Mouse (Mus musculus) layer of hippocampus, postnatal 14 days (tissue): Measurements from ENCODE around the gene Echdc1. TPM values are rescaled to one million over a fixed set of nuclear protein-coding genes. Genes with fewer than 3 reads are reported as not detected.
"Not testable (repeated sequence)": the region's sequence is repeated elsewhere in the genome, so short reads cannot be mapped to it uniquely, and the experiment has no call there.

Experiments used
- DNase-seq, 2 experiments: peaks; one replicate each; pipeline ENCODE4 v3.0.0; 2021 to 2022; ENCODE audit warnings: low spot score in 2 of 2, mixed read lengths in 1 of 2
- long read RNA-seq, 2 experiments: library from polyadenylated mRNA; stranded (forward); transcript quantifications; one replicate each; pipeline ENCODE4 v2.0.0; 2021
- total RNA-seq, 2 experiments: library from RNA; stranded (reverse); gene quantifications; 2 replicates each; pipeline ENCODE4 v1.2.3; 2021

The Echdc1 gene
- total RNA-seq = 10 to 100 TPM; 31.9 to 32.2 TPM
- long read RNA-seq, experiment 1, transcript Echdc1-201 (6 exons, 3,856 nt) = minor isoform, 16 of 41 reads
- long read RNA-seq, experiment 1, transcript Echdc1-202 (6 exons, 1,845 nt) = major isoform, 21 of 41 reads
- long read RNA-seq, experiment 1, partial matches to known transcripts = 0 of 41 reads
- long read RNA-seq, experiment 1, other reads (novel, unspliced or antisense) = 3 of 41 reads
- long read RNA-seq, experiment 2, transcript Echdc1-201 (6 exons, 3,856 nt) = major isoform, 29 of 47 reads
- long read RNA-seq, experiment 2, transcript Echdc1-202 (6 exons, 1,845 nt) = minor isoform, 11 of 47 reads
- long read RNA-seq, experiment 2, partial matches to known transcripts = 0 of 47 reads
- long read RNA-seq, experiment 2, other reads (novel, unspliced or antisense) = 4 of 47 reads

DNA sequence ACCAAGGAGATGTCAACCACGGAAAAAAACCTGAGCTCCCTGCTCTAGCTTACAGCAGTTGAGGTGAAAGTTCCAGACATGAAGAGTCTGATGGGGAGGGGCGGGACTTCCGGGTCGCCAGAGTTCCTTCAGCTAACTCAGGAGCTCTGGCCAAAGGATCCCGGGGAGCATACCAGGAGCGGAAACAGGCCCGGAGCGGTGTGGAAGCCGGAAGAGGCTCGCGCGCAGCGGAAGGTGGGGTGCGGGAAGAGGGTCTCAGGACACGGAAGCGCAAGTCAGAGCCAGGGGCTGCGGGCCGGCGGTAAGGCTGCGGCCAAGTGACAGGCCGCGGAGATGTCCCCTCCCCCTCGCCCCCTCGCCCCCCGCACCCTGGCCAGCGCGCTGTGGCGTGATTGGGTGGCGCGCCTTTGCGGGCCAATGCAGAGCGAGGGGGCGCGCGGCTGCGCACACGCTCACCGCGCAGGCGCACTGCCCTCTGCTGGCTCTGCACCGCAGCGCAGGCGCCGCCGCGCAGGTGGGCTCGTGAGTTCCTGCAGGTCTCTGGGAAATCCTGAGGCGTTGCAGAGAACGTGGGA lies at the start of gene Echdc1:
Gene Echdc1, plus strand, starts transcription at position 103 of the 575 bp plus-strand sequence.
- peak; percentile 75 to 86 for DNase-seq

DNA sequence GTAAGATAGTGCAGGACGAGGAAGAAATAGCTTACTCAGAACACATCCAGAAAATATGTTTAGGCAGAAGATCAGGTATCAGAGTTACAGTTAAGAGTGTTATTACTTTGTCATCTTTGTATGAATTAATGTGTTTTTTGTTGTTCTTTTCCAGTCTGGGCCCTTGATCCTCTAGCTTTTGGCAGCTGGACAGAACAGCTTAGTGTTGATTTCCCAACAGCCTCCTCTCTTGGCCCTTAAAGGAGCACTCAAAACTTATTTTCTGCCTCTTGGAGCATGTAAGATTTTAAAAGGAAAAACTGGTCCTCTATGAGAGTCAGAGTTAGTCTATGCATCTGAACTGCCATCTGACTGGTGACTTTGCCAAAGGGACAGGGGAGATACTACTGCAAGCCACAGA lies 31.2 kb upstream of the Echdc1 start:
- no peak for DNase-seq

DNA sequence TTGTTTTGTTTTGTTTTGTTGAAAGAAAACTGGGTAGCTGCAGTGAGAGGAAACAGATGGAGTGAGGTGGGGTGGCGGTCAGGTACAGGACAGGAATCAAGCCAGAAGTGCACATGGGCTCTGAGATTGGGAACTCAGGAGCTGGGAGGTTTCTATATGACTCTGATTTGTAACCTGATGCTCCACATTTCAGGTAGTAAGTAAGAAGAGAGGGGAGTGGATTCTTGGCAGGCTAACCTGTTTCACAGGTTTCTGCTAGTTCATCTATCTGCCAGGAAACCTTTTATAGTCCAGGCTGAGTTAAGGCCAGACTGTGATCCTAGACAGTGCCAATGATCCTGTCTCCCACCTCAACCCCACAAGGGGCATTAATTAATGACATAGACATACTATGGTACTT lies 27.2 kb upstream of the Echdc1 start:
- DNase-seq = no peak

DNA sequence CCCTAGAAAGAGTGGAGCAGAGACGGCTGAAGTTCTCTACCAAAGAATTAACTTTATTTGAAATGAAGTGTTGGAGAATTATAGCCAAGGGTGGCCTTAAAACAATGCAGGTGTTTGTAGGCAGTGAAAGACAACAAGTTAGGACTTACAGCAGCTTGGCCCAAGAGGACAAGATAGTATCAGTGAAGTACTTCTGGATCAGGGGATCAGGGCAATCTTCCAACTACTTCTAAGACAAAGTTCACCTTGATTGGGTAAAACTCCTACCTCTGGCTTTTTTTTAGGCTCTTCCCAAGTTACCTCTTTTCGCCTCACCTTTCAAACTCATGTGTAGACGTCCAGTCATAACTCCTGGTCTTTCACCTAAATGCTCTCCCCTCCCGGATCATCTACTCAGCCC lies 10.7 kb upstream of the Echdc1 start:
- DNase-seq = no peak

DNA sequence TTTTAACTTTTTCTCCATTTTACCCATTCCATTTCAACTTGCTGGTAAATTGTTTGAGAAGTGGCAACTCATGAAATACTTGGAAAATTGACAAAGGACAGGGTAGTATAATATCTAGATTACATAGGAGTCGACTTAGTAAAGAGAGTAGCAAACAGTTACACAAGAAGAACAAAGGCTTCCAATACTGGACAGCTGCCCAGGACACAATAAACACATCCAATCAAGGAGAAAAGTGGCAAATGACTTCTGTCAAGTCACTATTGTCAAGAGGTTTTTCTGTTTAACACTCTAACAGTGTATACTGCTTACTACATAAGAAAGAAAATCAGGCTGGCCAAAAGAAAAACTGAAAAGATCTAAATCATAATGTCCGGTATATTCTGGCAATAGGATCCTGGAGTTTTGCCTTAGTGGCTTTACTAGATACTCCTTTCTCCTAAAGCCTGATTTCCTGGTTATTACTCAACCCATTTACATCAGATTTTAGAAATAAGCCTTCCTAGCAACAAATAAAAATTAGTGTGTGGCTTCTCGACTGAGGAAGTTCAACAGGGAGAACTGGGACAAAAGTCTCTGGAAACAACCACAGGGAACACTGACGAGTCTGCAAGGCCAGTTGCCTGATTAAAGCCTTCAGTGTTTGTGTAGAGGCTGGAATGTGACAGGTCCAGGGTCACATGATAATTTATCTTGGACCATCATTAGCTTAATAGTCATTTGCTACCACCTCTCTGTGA lies 1.3 kb upstream of the Echdc1 start:
- no peak for DNase-seq

DNA sequence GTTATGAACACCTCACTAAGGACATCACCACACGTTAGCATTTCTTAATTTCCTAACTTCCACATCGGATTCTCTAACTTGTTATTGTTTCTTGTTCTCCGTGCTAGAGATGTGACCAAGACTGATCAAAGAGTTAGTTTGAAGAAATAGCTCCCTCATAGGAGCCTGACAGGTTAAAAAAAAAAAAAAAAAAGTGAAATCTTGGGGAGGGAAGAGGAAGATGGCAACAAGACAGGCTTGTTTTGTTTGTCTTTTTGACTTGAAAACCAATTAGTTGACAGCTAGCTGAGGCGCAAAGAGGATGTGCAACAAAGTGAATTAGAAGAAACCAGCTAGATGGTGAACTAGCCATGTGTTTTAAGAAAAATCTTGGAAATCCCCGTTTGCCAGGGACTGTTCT lies 939 bp downstream of the Echdc1 start:
- no peak for DNase-seq

DNA sequence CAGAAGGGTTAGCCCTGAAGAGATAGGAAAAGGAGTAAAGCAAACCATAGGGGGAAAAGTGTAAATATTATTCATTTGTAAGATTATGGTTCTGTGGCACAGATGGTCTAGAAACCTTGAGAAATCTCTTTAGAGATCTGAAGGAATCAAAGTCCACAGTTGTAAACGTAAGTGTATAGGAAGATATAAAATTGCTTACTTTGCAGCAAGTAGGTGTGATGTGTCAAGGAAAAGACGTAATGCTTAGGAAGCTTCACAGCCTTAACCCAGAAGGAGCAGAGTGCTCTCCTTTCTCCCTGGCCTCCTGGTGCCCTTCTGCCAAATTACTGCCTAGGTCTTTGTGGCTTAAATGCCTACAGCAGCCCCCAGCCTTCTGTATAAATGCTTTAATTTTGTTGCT lies 11.9 kb downstream of the Echdc1 start:
- DNase-seq = no peak

DNA sequence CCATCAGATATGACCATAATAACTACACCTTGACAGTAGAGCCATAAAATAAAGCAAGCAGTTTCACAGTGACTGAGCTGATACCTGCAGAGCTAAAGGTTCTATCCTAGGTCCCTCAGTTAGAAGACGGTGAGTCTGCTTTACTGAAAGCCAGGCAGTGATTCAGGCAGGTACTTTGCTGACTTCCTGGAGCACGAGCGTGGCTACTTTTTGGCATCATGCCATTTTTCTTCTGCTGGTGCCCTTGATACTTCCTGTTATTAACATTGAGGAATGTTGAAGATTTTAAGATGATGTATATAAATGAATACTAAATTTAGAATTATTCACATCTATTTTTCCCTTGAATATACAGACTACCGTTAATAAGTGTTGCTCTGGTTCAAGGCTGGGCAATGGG lies 20.9 kb downstream of the Echdc1 start:
- DNase-seq = no peak

DNA sequence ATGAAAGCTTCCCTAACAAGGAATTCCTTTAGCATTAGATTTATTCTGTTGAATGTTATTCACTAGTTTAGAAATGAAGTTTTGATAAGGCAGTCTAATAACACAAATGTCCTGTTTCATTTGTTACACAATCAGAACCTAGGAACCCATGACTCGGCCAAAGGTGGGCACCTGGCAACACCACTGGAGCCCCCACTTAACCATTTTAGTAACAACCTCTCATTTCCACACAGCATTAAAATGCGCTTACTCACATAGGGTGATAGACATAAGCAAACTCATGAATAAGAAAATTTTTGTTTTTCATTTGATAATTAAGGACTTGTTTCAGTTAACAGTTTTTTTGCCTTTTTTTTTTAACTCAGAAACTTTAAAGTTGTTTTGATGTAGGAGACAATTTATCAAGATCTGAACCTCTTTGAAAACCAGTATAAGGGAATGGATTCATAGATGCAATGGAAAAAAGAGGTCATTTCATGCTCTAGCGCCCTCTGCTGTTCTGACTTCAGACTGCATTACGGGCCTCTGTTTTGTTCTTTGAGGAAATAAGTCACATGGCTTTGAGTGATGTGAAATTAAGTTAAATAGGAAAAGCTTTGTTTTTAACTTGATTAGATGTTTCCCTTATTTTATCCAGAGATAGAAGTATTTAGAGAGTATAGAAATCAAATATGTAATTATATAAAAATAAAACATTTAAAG lies 25.5 kb downstream of the Echdc1 start:
- peak; percentile 54 to 66 for DNase-seq

DNA sequence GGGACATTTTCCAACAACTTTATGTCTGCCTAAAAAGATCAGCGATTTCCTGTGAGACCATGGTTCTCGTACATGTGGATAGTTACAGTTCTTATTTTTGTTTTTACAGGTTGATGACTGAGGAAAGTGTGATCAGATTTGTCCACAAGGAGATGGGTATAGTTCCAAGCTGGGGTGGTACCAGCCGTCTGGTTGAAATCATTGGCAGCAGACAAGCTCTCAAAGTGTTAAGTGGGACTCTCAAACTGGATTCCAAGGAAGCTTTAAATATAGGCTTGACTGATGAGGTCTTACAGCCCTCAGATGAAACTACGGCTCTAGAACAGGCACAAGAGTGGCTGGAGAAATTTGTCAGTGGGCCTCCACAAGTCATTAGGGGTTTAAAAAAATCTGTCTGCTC lies 31.3 kb downstream of the Echdc1 start:
- DNase-seq = no peak

DNA sequence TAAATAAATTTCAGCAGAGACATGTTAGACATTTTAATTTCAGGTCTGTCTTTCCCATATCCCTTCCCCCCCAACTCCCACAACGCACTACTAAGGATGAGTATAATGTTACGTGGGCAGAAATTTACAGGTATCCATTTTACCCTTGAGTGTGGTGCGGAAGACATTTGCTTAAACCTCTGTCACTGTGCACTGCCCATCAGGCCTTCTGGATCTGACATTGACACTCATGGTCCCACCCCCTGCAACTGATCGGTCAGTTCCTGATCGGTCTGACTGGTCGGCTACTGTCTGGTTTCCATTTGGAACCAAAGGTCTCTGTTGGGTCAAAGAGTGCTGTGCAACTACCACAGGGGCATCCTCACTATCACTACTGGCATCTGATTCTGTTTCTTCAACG lies 33.7 kb downstream of the Echdc1 start:
- no peak for DNase-seq

DNA sequence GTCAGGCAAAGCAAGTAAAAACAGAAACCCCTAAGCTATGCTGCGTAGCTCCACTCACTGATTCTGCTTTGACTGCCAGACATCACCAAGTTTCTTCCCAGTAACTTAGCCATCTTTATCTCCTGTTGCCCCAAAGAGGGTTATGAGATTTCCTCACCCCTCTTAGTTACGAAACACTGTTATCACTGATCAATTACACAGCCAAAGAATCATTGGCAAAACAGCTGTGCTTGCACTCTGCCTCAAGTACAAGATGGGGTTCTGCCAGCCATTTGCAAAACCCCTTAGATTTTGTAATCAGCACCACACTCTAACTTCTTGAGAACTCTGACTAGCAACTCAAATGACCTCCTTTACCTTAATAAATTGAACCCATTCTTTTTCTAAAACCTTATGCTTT lies 38.5 kb downstream of the Echdc1 start:
- DNase-seq = no peak

DNA sequence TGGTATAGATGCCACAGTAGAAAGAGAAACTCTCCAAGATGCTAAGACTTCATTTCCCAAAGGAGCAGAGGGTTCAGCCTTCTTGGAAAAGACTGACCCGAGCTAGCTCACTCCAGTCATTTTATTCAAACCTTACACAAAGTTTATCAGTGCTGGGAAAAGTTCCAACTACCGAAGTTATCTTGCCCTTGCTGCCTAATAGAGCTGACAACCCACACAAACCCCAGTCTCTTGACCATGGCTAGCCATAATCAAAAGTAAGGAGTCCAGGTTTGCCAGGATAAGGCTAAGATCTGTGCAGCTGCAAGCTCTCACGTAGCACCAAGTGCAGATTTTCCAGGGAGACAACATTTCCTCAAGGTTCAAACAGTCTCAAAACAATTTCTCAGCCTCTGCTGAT lies 39.6 kb downstream of the Echdc1 start:
- DNase-seq = no peak

DNA sequence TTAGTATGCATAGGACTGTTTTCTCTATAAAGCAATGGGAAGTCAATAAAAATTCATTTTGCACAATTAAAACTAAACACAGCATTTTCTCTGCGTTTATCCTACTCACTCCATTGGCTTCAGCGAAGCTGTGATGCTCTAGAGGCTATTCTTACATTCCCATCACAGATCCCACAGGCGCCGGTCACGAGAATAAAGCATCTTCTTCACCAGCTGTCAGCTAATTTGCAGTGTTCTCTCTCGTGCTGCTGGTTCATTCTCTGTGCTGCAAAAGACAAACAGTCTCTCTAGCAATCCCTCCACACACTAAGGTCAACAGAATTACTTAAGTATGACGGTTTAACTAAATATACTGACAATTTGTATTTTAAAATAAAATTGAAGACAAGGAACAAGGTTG lies 41.2 kb downstream of the Echdc1 start:
- DNase-seq = peak in 1 of 2 experiments; percentile 66

DNA sequence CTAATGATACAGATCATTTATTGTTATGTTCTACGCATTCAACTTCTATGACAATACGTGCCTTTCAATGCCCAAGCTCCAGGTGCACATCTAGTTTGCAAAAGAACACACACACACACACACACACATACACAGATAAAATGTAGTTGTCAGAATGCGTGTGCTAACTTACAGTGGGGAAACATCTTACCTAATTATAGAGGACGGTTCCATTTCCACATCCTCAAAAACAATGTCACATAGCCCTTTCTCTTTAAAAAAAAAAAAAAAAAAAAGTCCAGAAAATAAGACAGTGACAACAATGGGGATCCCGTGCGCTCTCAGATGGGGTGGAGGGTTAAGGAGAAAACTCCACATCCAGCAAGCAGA lies 48.1 kb downstream of the Echdc1 start:
- DNase-seq = no peak

DNA sequence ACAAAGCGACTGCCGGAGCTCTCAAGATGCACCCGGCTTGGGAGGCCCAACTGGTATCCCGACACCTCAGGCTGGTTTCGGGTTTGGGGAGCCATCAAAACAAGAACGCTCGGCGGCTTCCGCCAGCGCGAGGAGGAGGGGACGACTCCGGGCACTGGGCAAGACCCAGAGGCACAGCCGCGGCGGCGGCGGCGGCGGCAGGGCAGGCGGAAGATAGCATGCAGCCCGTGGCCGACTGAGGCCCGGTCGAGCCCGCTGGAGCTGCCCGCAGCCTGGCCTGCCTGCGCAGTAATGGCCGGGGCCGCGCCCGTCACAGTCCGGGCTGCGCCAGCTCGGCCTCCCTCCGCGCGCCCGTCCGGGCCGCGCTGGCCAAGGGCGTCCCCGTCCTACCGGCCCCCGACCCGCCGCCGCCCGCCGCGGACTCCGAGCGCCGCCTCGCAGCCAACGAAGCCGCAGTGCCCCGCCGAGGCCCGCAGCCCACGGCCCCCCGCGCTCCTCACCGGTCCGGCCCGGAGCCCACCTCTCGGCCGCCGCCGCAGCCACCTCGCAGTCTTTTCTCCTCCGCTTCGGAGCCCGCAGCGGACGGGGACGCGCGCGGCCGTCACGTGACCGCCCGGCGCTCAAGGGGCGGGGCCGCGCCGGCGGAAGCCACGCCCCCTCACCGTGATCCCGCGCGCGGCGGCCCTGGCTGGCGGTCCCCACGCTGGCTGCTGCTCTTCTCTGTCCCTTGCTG lies 48.7 kb downstream of the Echdc1 start:
- peak; percentile 87 to 88 for DNase-seq

DNA sequence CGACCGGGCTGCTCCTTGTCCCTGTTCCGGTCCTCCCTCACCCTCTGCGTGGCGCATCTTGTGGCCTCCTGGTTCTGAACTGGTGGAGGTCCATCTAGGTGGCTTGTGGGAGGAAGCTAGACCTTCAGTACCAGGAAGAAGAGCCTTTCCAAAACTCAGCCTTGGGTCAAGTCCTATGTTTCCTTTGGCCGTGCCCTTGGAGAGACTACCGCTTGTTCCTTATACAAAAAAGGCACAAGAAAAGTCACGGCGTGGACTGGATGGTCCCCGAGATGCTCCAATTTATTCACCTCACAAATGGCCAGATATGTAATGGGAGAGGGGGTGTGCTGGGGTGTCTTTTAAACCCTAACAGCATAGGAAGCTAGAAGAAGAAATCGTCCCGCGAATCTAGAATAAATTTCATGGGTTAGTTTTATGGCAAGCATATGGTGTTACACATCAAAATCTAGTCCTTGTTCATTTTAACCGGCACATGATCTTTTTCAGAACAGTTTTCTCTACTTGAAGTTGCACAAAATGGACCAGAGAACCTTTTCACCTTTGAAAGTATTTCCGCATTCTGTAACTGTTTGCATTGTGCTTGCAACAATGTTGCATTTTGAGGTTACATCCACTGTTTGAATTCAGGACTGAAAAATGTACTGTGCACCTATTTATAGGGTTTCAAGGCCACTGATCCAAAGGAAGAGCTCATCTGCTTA lies 49.4 kb downstream of the Echdc1 start, which contains the start of gene Rnf146:
Gene Rnf146, minus strand, starts transcription at position 246 of the 704 bp plus-strand sequence.
- no peak for DNase-seq

DNA sequence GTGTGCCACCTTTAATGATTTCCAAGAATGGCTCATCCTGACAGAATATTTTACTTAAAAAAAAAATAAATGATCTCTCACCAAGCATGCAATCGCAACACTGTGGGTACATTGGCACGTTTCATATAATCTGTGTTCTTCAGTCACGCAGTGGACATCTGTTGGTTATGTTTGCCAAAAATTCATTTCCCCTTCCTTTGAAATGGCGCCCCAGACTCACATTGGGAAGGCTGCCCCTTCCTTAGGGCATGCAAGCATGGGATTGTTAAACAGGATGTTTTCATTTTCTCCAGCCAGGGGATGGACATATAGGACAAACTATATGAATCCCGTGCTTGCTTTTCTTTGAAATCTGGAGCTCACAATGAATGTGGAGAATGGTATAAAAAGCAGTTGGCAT lies 61.1 kb downstream of the Echdc1 start:
- peak; percentile 49 to 52 for DNase-seq

DNA sequence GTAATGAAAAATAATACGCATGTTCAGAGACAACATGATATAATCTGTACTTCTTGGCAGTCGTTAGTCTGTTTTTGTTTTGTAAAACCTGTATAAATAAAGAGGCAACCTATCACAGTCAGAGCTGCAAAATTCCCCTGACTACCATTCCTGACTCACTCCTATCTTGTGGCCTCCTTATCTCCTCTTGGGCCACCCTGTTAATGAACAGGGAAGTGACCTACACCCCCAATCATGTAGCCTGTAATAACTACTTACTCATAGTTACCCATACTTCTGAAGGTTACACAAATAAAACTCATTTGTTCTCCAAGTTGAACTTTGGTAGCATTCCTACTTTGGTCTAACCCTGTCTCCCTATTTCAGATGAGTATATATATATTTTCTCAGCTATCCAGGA lies 68.6 kb downstream of the Echdc1 start:
- DNase-seq = no peak

DNA sequence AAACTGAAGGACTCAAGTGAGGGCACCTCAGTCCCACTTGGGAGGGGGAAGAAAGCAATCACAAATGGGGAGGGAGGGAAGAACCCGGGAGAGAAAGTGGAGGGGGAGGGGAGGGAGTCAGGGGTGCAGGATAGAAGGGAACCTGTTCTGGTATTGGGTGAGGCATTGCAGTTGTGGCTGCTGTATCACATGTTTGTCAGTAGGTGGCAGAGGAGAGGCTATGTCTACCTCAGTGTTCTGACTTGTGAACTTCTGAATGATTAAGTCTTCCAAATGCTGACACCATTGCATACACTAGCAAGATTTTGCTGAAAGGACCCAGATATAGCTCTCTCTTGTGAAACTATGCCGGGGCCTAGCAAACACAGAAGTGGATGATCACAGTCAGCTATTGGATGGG lies 81.9 kb downstream of the Echdc1 start:
- DNase-seq = not testable (repeated sequence)
